Mouse (Mus musculus) neural tube, embryonic 14.5 days (tissue): ENCODE measurements around the gene Tmem119. TPM values are rescaled to one million over a fixed set of nuclear protein-coding genes. Genes with fewer than 3 reads are reported as not detected.

Source experiments
- ATAC-seq: fragments of 200-750 bp; cut with Nextera tagmentation; 2 replicates; pipeline ENCODE4 v1.8.0; 2017; ENCODE audit warnings: low read depth, mild to moderate bottlenecking, moderate TSS enrichment, moderate library complexity
- H3K27ac ChIP-seq: fragments of 300-500 bp; sonication (generic); 2 replicates; pipeline ENCODE4 v1.5.1; 2014; ENCODE audit warnings: low read depth, mild to moderate bottlenecking, control low read depth, low read length, moderate library complexity, mixed read lengths
- H3K27me3 ChIP-seq: fragments of 300-500 bp; sonication (generic); 2 replicates; pipeline ENCODE4 v1.6.1; 2014; ENCODE audit warnings: low read length; ENCODE audit not compliant: control insufficient read depth, insufficient read depth
- H3K36me3 ChIP-seq: fragments of 300-500 bp; sonication (generic); 2 replicates; pipeline ENCODE4 v1.6.1; 2014; ENCODE audit warnings: low read length, mixed read lengths; ENCODE audit not compliant: control insufficient read depth, insufficient read depth
- H3K4me1 ChIP-seq: fragments of 300-500 bp; sonication (generic); 2 replicates; pipeline ENCODE4 v1.6.1; 2014; ENCODE audit warnings: low read length; ENCODE audit not compliant: control insufficient read depth, insufficient read depth
- H3K4me2 ChIP-seq: fragments of 300-500 bp; sonication (generic); 2 replicates; pipeline ENCODE4 v1.6.1; 2014; ENCODE audit warnings: mild to moderate bottlenecking, low read depth, low read length, control low read depth
- H3K4me3 ChIP-seq: fragments of 300-500 bp; sonication (generic); 2 replicates; pipeline ENCODE4 v1.5.1; 2014; ENCODE audit warnings: low read depth, low read length, control low read depth, mixed read lengths
- H3K9ac ChIP-seq: fragments of 300-500 bp; sonication (generic); replicated peaks from 2 replicates; pipeline ENCODE4 v1.6.1; 2014; ENCODE audit warnings: low read depth, mild to moderate bottlenecking, control low read depth, low read length, mixed read lengths
- H3K9me3 ChIP-seq: fragments of 300-500 bp; sonication (generic); 2 replicates; pipeline ENCODE4 v1.6.1; 2016; ENCODE audit warnings: low read length; ENCODE audit not compliant: control insufficient read depth
- WGBS: fragments of 180-500 bp; shearing (Covaris S2); extraction: QIAGEN DNeasy Blood & Tissue Kit; methylation state at CpG from one replicate; pipeline ENCODE4 v1.1.7; 2014; 5-methylcytosine and 5-hydroxymethylcytosine counted together
- polyA plus RNA-seq: library from polyadenylated mRNA; unstranded; fragments of >200 nt; fragmentation: Nextera tagmentation; extraction: Ambion mirVana; gene quantifications from 2 replicates; pipeline ENCODE4 v1.2.1, GENCODE M21; 2014

Tmem119 gene
- polyA plus RNA-seq, 1 experiment from 2014 or later = 0.99 TPM

- Histone ChIP-seq H3K4me3 (no peak overlapping the region), H3K9me3 (no peaks in the 10 kb centered on the region), H3K36me3 (peaks cover 19% of the 10 kb centered on the region), H3K27me3 (no peaks in the 10 kb centered on the region), H3K27ac (no peak overlapping the region), H3K9ac (no peak overlapping the region), H3K4me1 (peaks cover 10% of the 10 kb centered on the region; the same call in 1 of the 2 replicates), H3K4me2 (no peak overlapping the region)
- WGBS = 93% methylated on average over 8 of the region's 8 CpGs
- no peak for ATAC-seq
These were observed 23.5 kb downstream of the Tmem119 start for GRCm38 (mm10) chr5:113776896-113777226.

- no peak overlapping the region for H3K9ac ChIP-seq
- no peak overlapping the region for H3K4me2 ChIP-seq
- no peak overlapping the region for H3K27ac ChIP-seq
- peaks cover 19% of the 10 kb centered on the region for H3K36me3 ChIP-seq
- ATAC-seq = no peak
- peaks cover 10% of the 10 kb centered on the region; the same call in 1 of the 2 replicates for H3K4me1 ChIP-seq
- no peaks in the 10 kb centered on the region for H3K27me3 ChIP-seq
- no peak overlapping the region for H3K4me3 ChIP-seq
- WGBS = 97% methylated on average over 15 of the region's 15 CpGs
- no peaks in the 10 kb centered on the region for H3K9me3 ChIP-seq
These were observed 24.0 kb downstream of the Tmem119 start for GRCm38 (mm10) chr5:113776128-113776895.

GRCm38 (mm10) chr5:113775585-113775984, 24.7 kb downstream of the Tmem119 start:
- no peak overlapping the region for H3K4me2 ChIP-seq
- H3K36me3 ChIP-seq = peaks cover 19% of the 10 kb centered on the region
- no peak for ATAC-seq
- no peaks in the 10 kb centered on the region for H3K27me3 ChIP-seq
- H3K9ac ChIP-seq = no peak overlapping the region
- H3K4me3 ChIP-seq = no peak overlapping the region
- H3K27ac ChIP-seq = no peak overlapping the region
- peaks cover 11% of the 10 kb centered on the region; the same call in 1 of the 2 replicates for H3K4me1 ChIP-seq
- WGBS = 93% methylated on average over 10 of the region's 10 CpGs
- no peaks in the 10 kb centered on the region for H3K9me3 ChIP-seq

- no peak for ATAC-seq
- peaks cover 19% of the 10 kb centered on the region for H3K36me3 ChIP-seq
- H3K4me3 ChIP-seq = peak overlapping the region; percentile 98
- H3K4me2 ChIP-seq = peak overlapping the region; percentile 85
- no peaks in the 10 kb centered on the region for H3K27me3 ChIP-seq
- H3K9ac ChIP-seq = no peak overlapping the region
- WGBS = 2% methylated on average over 7 of the region's 7 CpGs
- H3K9me3 ChIP-seq = no peaks in the 10 kb centered on the region
- peaks cover 22% of the 10 kb centered on the region; the same call in 1 of the 2 replicates for H3K4me1 ChIP-seq
- no peak overlapping the region for H3K27ac ChIP-seq
These were observed 26.7 kb downstream of the Tmem119 start for GRCm38 (mm10) chr5:113773664-113774063.

GRCm38 (mm10) chr5:113772905-113773519, 27.3 kb downstream of the Tmem119 start:
- Histone ChIP-seq H3K9me3 (no peaks in the 10 kb centered on the region), H3K4me2 (peak overlapping the region; percentile 85), H3K4me1 (peaks cover 22% of the 10 kb centered on the region; the same call in 1 of the 2 replicates), H3K27me3 (no peaks in the 10 kb centered on the region), H3K27ac (peak overlapping the region; percentile 99), H3K9ac (peak overlapping the region; percentile 93), H3K36me3 (peaks cover 19% of the 10 kb centered on the region), H3K4me3 (peak overlapping the region; percentile 98)
- ATAC-seq = peak; percentile 16
- WGBS = 3% methylated on average over 28 of the region's 38 CpGs

GRCm38 (mm10) chr5:113772450-113772895, 27.8 kb downstream of the Tmem119 start, which contains the start of the genes Sart3 and Iscu:
TSS of gene Sart3 (minus strand) at chr5:113772510.
TSS of gene Iscu (plus strand) at chr5:113772748.
- peak within 1 kb of the TSS; percentile 99 for H3K27ac ChIP-seq
- peak; percentile 82 for ATAC-seq
- peak within 1 kb of the TSS; percentile 85 for H3K4me2 ChIP-seq
- H3K9ac ChIP-seq = peak within 1 kb of the TSS; percentile 93
- under 1% methylated on average over 48 of the region's 49 CpGs for WGBS
- H3K36me3 ChIP-seq = peaks cover 21% of the 10 kb centered on the region
- no peaks in the 10 kb centered on the region for H3K27me3 ChIP-seq
- peaks cover 22% of the 10 kb centered on the region; the same call in 1 of the 2 replicates for H3K4me1 ChIP-seq
- peak within 1 kb of the TSS; percentile 98 for H3K4me3 ChIP-seq
- H3K9me3 ChIP-seq = no peaks in the 10 kb centered on the region

GRCm38 (mm10) chr5:113771213-113772162, 28.8 kb downstream of the Tmem119 start:
- H3K4me1 ChIP-seq = peaks cover 22% of the 10 kb centered on the region; the same call in 1 of the 2 replicates
- ATAC-seq = peak; percentile 84
- H3K4me3 ChIP-seq = peak overlapping the region; percentile 98
- peak overlapping the region; percentile 93 for H3K9ac ChIP-seq
- peak overlapping the region; percentile 99 for H3K27ac ChIP-seq
- under 1% methylated on average over 88 of the region's 97 CpGs for WGBS
- H3K4me2 ChIP-seq = peak overlapping the region; percentile 85
- H3K9me3 ChIP-seq = no peaks in the 10 kb centered on the region
- H3K27me3 ChIP-seq = no peaks in the 10 kb centered on the region
- H3K36me3 ChIP-seq = peaks cover 15% of the 10 kb centered on the region

- H3K27ac ChIP-seq = no peak overlapping the region
- no peak overlapping the region for H3K4me3 ChIP-seq
- WGBS = 91% methylated on average over 8 of the region's 8 CpGs
These were observed 31.5 kb downstream of the Tmem119 start for GRCm38 (mm10) chr5:113768806-113769205.

More at GRCm38 (mm10) chr5:113768806-113769205, 31.5 kb downstream of the Tmem119 start:
- Histone ChIP-seq H3K4me2 (no peak overlapping the region), H3K4me1 (peaks cover 20% of the 10 kb centered on the region; the same call in 1 of the 2 replicates), H3K9ac (no peak overlapping the region), H3K27me3 (no peaks in the 10 kb centered on the region), H3K9me3 (no peaks in the 10 kb centered on the region), H3K36me3 (0 out of 2 replicates have a peak, but pooled peaks cover 3% of the 10 kb centered on the region)
- no peak for ATAC-seq
